Mouse (Mus musculus): ENCODE results near the gene Mpped1.

DNA sequence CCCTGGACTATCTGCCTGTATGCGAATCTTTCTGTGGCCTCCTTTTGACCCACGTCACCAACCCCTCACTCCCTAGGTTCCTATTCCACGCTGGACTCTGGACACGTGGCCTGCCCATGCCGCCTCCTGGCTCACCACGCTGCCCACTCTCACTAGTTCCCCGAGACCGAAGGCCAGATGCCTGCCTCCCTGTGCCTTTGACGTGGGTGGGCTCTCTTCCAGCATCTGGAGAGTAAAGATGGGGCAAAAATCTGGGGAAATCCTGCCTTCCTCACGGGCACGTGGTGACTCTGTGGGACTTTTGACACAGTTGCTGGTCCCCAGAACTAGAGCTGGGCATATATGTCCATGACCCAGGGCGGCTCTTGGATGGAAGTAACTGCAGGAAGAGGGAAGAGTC, 63.2 kb downstream of the Mpped1 start:
- TF ChIP-seq GATA1 (IDR thresholded peaks at IDR 0.05; ENCODE audit: borderline replicate concordance, low read length) (no peak), CTCF (IDR thresholded peaks at IDR 0.05; ENCODE audit: low read depth, low read length) (no peak), GATA2 (IDR thresholded peaks at IDR 0.05; ENCODE audit: borderline replicate concordance, low read depth, low read length) (no peak), TAL1 (conservative IDR thresholded peaks at IDR 0.05; ENCODE audit: low read depth, low read length) (no peak), POLR2AphosphoS5 (IDR thresholded peaks at IDR 0.05; ENCODE audit: insufficient replicate concordance, low read depth, low read length) (no peak)
